Mouse (Mus musculus) limb, embryonic 14.5 days (tissue): ENCODE measurements at regions not wholly inside any gene's neighbourhood (a gene's known extent, or its start where the extent isn't known, plus 50 kb on each side); places are given as distances from the start of the nearest gene placed in this dataset.

Experiments used
- ATAC-seq: fragments of 200-750 bp; cut with Nextera tagmentation; 2 replicates; pipeline ENCODE4 v1.8.0; 2017; ENCODE audit warnings: low read depth, moderate number of reproducible peaks, moderate TSS enrichment; ENCODE audit not compliant: low FRiP score
- DNase-seq: peaks from one replicate; pipeline ENCODE4 v3.0.0-alpha.2; 2015; ENCODE audit warnings: low spot score
- H3K27ac ChIP-seq: fragments of 300-500 bp; sonication (generic); replicated peaks from 2 replicates; pipeline ENCODE4 v1.5.1; 2014; ENCODE audit warnings: low read depth, mild to moderate bottlenecking, low read length, moderate library complexity, mixed read lengths
- H3K27me3 ChIP-seq: fragments of 300-500 bp; sonication (generic); 2 replicates; pipeline ENCODE4 v1.6.1; 2014; ENCODE audit warnings: low read length, mixed read lengths; ENCODE audit not compliant: control insufficient read depth, insufficient read depth
- H3K36me3 ChIP-seq: fragments of 300-500 bp; sonication (generic); 2 replicates; pipeline ENCODE4 v1.6.1; 2014; ENCODE audit warnings: mild to moderate bottlenecking, low read length, moderate library complexity, mixed read lengths; ENCODE audit not compliant: control insufficient read depth, insufficient read depth
- H3K4me1 ChIP-seq: fragments of 300-500 bp; sonication (generic); 2 replicates; pipeline ENCODE4 v1.6.1; 2014; ENCODE audit warnings: antibody characterized with exemption, low read length, mixed read lengths; ENCODE audit not compliant: control insufficient read depth, insufficient read depth
- H3K4me2 ChIP-seq: fragments of 300-500 bp; sonication (generic); replicated peaks from 2 replicates; pipeline ENCODE4 v1.6.1; 2014; ENCODE audit warnings: low read depth, mild to moderate bottlenecking, low read length, moderate library complexity; ENCODE audit not compliant: severe bottlenecking
- H3K4me3 ChIP-seq: fragments of 300-500 bp; sonication (generic); replicated peaks from 2 replicates; pipeline ENCODE4 v1.5.1; 2014; ENCODE audit warnings: low read length
- H3K9ac ChIP-seq: fragments of 300-500 bp; sonication (generic); 2 replicates; pipeline ENCODE4 v1.6.1; 2014; ENCODE audit warnings: mild to moderate bottlenecking, low read depth, low read length, moderate library complexity; ENCODE audit not compliant: severe bottlenecking
- H3K9me3 ChIP-seq: fragments of 300-500 bp; sonication (generic); 2 replicates; pipeline ENCODE4 v1.6.1; 2016; ENCODE audit warnings: low read length; ENCODE audit not compliant: control insufficient read depth
- POLR2A ChIP-seq: fragments of 200-500 bp; IDR thresholded peaks from 2 replicates; pipeline ENCODE4 v1.8.0; 2012; ENCODE audit warnings: inconsistent platforms, mild to moderate bottlenecking, moderate library complexity, borderline replicate concordance; ENCODE audit not compliant: insufficient read depth, insufficient read length; ENCODE audit errors: extremely low read depth
- WGBS: fragments of 180-500 bp; shearing (Covaris S2); extraction: QIAGEN DNeasy Blood & Tissue Kit; methylation state at CpG from one replicate; pipeline ENCODE4 v1.1.7; 2014; 5-methylcytosine and 5-hydroxymethylcytosine counted together

GRCm38 (mm10) chrX:11387200-11387940 is 59.7 kb downstream of the H2al1j start:
- no peak for TF ChIP-seq POLR2A
- no peak overlapping the region for H3K4me2 ChIP-seq
- no peak overlapping the region for H3K9ac ChIP-seq
- no peak for ATAC-seq
- no peaks in the 10 kb centered on the region for H3K36me3 ChIP-seq
- no peaks in the 10 kb centered on the region for H3K4me1 ChIP-seq
- 47% methylated on average over 9 of the region's 9 CpGs for WGBS
- H3K9me3 ChIP-seq, result no peaks in the 10 kb centered on the region
- no peak overlapping the region for H3K27ac ChIP-seq
- no peaks in the 10 kb centered on the region; the same call in 1 of the 2 replicates for H3K27me3 ChIP-seq
- H3K4me3 ChIP-seq, result no peak overlapping the region
- no peak for DNase-seq

DNA sequence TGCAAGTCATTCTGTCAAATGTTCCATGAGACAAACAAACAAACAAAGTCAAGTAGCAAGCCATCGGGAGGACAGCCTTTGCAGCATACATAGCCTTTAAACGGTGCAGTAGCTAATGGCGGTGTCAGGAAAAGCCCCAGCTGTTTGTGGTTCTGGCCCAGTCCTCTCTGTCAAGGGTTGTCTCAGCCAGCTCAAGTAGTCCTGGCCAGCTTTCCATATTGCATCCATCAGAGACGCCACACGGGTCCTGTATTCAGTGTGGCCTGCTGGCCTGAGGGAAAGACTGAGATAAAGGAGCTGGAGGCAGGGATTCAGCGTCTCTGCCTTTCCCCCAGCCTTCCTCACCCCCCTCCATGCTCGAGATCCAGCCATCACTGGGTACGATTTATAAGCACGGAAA is 61.2 kb downstream of the H2al1j start:
- no peak for TF ChIP-seq POLR2A
- Histone ChIP-seq H3K27me3 (no peaks in the 10 kb centered on the region; the same call in 1 of the 2 replicates), H3K36me3 (no peaks in the 10 kb centered on the region), H3K4me2 (no peak overlapping the region), H3K4me1 (no peaks in the 10 kb centered on the region), H3K9me3 (no peaks in the 10 kb centered on the region), H3K9ac (no peak overlapping the region), H3K4me3 (no peak overlapping the region), H3K27ac (no peak overlapping the region)
- WGBS, result 55% methylated on average over 9 of the region's 9 CpGs
- DNase-seq (no peak), ATAC-seq (no peak)

DNA sequence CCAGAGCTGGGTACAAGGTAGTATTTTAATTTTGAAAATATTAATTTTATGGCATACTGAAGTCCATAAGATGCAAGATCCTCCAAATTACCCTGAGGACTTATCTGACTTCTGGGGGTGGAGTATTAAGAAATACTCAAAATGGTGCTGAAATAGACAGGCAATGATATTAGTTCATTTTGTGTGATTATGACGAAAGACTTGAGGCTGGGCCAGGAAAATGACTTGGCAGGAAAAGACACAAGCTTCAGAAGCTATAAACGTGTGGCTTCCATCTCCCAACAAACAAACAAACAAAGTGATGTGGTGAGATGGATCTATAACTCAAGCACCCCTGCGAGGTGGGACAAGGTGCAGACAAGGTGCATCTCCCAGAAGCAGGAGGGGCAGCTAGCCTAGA is 72.8 kb downstream of the H2al1j start:
- no peak overlapping the region for H3K4me3 ChIP-seq
- WGBS, result 87% methylated on average over 3 of the region's 3 CpGs

DNA sequence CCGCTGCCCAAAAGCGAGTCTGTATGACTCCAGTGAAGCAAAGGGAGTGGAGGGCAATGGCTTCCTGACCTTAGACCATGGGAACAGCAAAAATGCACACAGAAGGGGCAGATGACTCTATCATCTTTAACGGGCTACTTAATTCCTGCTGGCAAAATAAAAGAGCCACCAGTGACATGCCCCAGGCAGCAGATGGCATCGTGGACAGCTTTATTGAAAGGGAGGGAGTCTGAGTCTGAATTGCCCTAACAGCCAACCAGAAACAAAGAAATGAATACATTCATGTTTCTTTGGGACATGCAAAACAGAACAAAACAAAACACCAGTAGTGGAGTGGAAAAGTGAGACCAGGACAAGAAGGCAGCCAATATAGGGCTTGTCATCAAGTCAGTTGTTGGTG is 76.7 kb downstream of the H2al1j start:
- TF ChIP-seq POLR2A, result no peak
- DNase-seq, result no peak
- H3K4me2 ChIP-seq, result no peak overlapping the region
- no peak for ATAC-seq
- no peak overlapping the region for H3K9ac ChIP-seq
- no peaks in the 10 kb centered on the region for H3K36me3 ChIP-seq
- H3K4me1 ChIP-seq, result no peaks in the 10 kb centered on the region
- no peaks in the 10 kb centered on the region for H3K27me3 ChIP-seq
- no peaks in the 10 kb centered on the region for H3K9me3 ChIP-seq
- H3K27ac ChIP-seq, result no peak overlapping the region
- 64% methylated on average over 4 of the region's 4 CpGs for WGBS
- no peak overlapping the region for H3K4me3 ChIP-seq

More for the DNA sequence above, 72.8 kb downstream of the H2al1j start:
- Histone ChIP-seq H3K9ac (no peak overlapping the region), H3K9me3 (no peaks in the 10 kb centered on the region), H3K4me2 (no peak overlapping the region), H3K4me1 (no peaks in the 10 kb centered on the region), H3K27ac (no peak overlapping the region), H3K36me3 (no peaks in the 10 kb centered on the region), H3K27me3 (no peaks in the 10 kb centered on the region)
- ATAC-seq, result no peak
- no peak for TF ChIP-seq POLR2A
- DNase-seq, result no peak

GRCm38 (mm10) chrX:11412316-11412826 is 84.7 kb downstream of the H2al1j start:
- Histone ChIP-seq H3K9ac (no peak overlapping the region), H3K4me1 (no peaks in the 10 kb centered on the region), H3K4me3 (no peak overlapping the region), H3K27ac (no peak overlapping the region), H3K36me3 (no peaks in the 10 kb centered on the region), H3K27me3 (no peaks in the 10 kb centered on the region), H3K9me3 (no peaks in the 10 kb centered on the region), H3K4me2 (no peak overlapping the region)
- no peak for DNase-seq
- no peak for TF ChIP-seq POLR2A
- WGBS, result 52% methylated on average over 5 of the region's 5 CpGs
- ATAC-seq, result no peak
